Mouse (Mus musculus) kidney, adult 8-10 months (tissue): ENCODE measurements around the gene Esrrg.

Source experiments
- DNase-seq, 2 experiments: peaks; one replicate each; pipeline ENCODE4 v3.0.0; 2022

The Esrrg gene

GRCm38 (mm10) chr1:187608261-187608921 lies at the start of gene Esrrg:
Gene Esrrg (plus strand): TSS chr1:187608791.
- peak; percentile 61 to 62 for DNase-seq

GRCm38 (mm10) chr1:187583982-187584381 lies 24.6 kb upstream of the Esrrg start:
- DNase-seq, result no peak

- DNase-seq, result peak; percentile 69 to 89
Measured at GRCm38 (mm10) chr1:187586541-187587075, 22.0 kb upstream of the Esrrg start.

GRCm38 (mm10) chr1:187602942-187603341 lies 5.6 kb upstream of the Esrrg start:
- no peak for DNase-seq

- no peak for DNase-seq
Measured at GRCm38 (mm10) chr1:187604063-187604484, 4.5 kb upstream of the Esrrg start.

GRCm38 (mm10) chr1:187604691-187605310 lies 3.8 kb upstream of the Esrrg start:
- no peak for DNase-seq

- no peak for DNase-seq
Measured at GRCm38 (mm10) chr1:187605391-187606270, 3.0 kb upstream of the Esrrg start.

- no peak for DNase-seq
Measured at GRCm38 (mm10) chr1:187606271-187607040, 2.1 kb upstream of the Esrrg start.

- peak; percentile 42 to 51 for DNase-seq
Measured at GRCm38 (mm10) chr1:187607065-187608047, 1.2 kb upstream of the Esrrg start.

GRCm38 (mm10) chr1:187609021-187609852 lies 646 bp downstream of the Esrrg start:
- DNase-seq, result peak; percentile 61 to 77

- peak; percentile 45 to 56 for DNase-seq
Measured at GRCm38 (mm10) chr1:187609853-187610230, 1.3 kb downstream of the Esrrg start.

GRCm38 (mm10) chr1:187610336-187610948 lies 1.9 kb downstream of the Esrrg start:
- DNase-seq, result peak; percentile 45 to 55

GRCm38 (mm10) chr1:187611925-187612324 lies 3.3 kb downstream of the Esrrg start:
- peak in 1 of 2 experiments; percentile 29 for DNase-seq

- no peak for DNase-seq
Measured at GRCm38 (mm10) chr1:187613277-187613676, 4.7 kb downstream of the Esrrg start.

- no peak for DNase-seq
Measured at GRCm38 (mm10) chr1:187623981-187624380, 15.4 kb downstream of the Esrrg start.

GRCm38 (mm10) chr1:187630361-187630760 lies 21.8 kb downstream of the Esrrg start:
- DNase-seq, result no peak

GRCm38 (mm10) chr1:187631486-187631885 lies 22.9 kb downstream of the Esrrg start:
- peak in 1 of 2 experiments; percentile 39 for DNase-seq

GRCm38 (mm10) chr1:187645258-187645657 lies 36.7 kb downstream of the Esrrg start:
- no peak for DNase-seq

- DNase-seq, result no peak
Measured at GRCm38 (mm10) chr1:187648551-187648950, 40.0 kb downstream of the Esrrg start.

- DNase-seq, result peak in 1 of 2 experiments; percentile 14
Measured at GRCm38 (mm10) chr1:187649871-187650270, 41.3 kb downstream of the Esrrg start.
